Mouse (Mus musculus): ENCODE results near the gene Cbx1. TPM values are rescaled to one million over a fixed set of nuclear protein-coding genes. Genes with fewer than 3 reads are reported as not detected.
"Not testable (repeated sequence)": the region's sequence is repeated elsewhere in the genome, so short reads cannot be mapped to it uniquely, and the experiment has no call there.

The Cbx1 gene
- polyA plus RNA-seq, 1 experiment = 52.3 TPM

DNA sequence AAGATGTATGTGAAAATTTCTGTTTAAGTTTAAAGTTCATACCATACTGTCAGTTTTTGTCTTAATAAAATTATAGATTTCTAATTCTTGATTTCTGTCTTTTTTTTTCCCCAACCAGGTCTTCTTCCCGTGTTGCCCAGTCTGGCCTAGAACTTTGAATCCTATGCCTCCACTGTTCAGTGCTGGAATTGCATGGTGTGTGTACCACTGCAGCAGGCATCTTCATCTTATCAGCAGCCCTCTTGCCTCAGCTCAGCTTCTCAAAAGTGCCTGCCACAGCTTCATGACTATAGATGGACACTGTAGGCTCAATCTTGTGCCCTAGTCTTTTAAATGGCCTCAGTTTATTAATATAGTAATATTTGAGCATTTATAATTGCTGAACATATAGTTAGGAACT is 19.1 kb downstream of the Cbx1 start:
- Histone ChIP-seq H3K4me3 (ENCODE audit: control insufficient read depth, insufficient read depth, low read length) (no peak overlapping the region), H3K36me3 (ENCODE audit: control insufficient read depth, insufficient read depth, low read length) (peaks cover 61% of the 10 kb centered on the region), H3K27me3 (ENCODE audit: control insufficient read depth, insufficient read depth, low read length) (no peaks in the 10 kb centered on the region), H3K27ac (ENCODE audit: control insufficient read depth, insufficient read depth, low read length) (no peak overlapping the region), H3K4me1 (replicated peaks; ENCODE audit: control insufficient read depth, insufficient read depth, low read length) (no peaks in the 10 kb centered on the region)
- TF ChIP-seq POLR2A (IDR thresholded peaks at IDR 0.05; ENCODE audit: control insufficient read depth, extremely low read depth, insufficient read depth, low read length, poor library complexity) = no peak
- no peak for TF ChIP-seq CTCF (IDR thresholded peaks at IDR 0.05; ENCODE audit: borderline replicate concordance, control insufficient read depth, extremely low read depth, insufficient read depth, low read length, poor library complexity)
- 82% methylated on average over 1 of the region's 1 CpGs for WGBS
- DNase-seq = no peak

DNA sequence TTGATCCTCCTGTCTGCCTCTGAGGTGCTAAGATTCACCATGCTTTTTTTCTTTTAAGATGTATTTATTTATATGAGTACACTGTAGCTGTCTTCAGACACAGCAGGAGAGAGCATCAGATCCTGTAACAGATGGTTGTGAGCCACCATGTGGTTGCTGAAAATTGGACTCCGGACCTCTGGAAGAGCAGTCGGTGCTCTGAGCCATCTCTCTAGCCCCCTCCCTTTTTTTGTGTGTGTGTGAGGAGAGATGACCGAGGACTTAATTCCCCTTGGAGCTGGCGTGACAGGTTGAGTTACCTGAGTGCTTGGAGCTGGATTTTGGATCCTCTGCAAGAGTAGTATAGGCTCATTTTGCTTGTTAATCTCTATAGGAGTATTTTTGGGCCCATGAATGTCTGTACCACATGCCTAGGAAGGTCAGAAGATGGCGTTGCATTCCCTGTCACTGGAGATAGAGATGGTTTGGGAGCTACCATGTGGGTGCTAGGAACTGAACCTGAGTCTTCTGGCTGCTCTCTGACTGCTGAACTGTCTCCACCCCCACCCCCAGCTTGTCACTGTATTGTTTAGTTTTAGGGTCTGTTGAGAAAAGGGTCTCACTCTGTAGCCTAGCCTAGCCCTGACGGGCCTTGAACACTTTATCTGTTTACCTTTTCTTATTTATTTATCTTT is 20.8 kb downstream of the Cbx1 start:
- no peak overlapping the region for H3K27ac ChIP-seq (ENCODE audit: control insufficient read depth, insufficient read depth, low read length)
- H3K36me3 ChIP-seq (ENCODE audit: control insufficient read depth, insufficient read depth, low read length) = peaks cover 45% of the 10 kb centered on the region
- DNase-seq = no peak
- TF ChIP-seq CTCF (IDR thresholded peaks at IDR 0.05; ENCODE audit: borderline replicate concordance, control insufficient read depth, extremely low read depth, insufficient read depth, low read length, poor library complexity) (no peak), POLR2A (IDR thresholded peaks at IDR 0.05; ENCODE audit: control insufficient read depth, extremely low read depth, insufficient read depth, low read length, poor library complexity) (no peak)
- no peaks in the 10 kb centered on the region for H3K27me3 ChIP-seq (ENCODE audit: control insufficient read depth, insufficient read depth, low read length)
- H3K4me3 ChIP-seq (ENCODE audit: control insufficient read depth, insufficient read depth, low read length) = no peak overlapping the region
- WGBS = 97% methylated on average over 6 of the region's 6 CpGs
- no peaks in the 10 kb centered on the region for H3K4me1 ChIP-seq (replicated peaks; ENCODE audit: control insufficient read depth, insufficient read depth, low read length)

DNA sequence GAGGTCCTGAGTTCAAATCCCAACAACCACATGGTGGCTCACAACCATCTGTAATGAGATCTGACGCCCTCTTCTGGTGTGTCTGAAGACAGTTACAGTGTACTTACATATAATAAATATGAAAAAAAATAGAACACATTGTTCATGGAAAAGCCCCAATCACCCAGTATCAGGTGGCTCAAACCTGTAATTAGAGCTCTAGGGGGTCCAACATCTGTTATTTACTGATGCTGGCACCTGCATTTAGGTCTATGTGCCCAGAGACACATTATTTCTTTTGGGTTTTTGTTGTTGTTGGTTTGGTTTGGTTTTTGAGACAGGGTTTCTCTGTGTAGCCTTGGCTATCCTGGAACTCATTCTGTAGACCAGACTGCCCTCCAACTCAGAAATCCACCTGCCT is 22.3 kb downstream of the Cbx1 start:
- H3K4me3 ChIP-seq (ENCODE audit: control insufficient read depth, insufficient read depth, low read length); H3K4me1 ChIP-seq (replicated peaks; ENCODE audit: control insufficient read depth, insufficient read depth, low read length); H3K27me3 ChIP-seq (ENCODE audit: control insufficient read depth, insufficient read depth, low read length); DNase-seq; H3K27ac ChIP-seq (ENCODE audit: control insufficient read depth, insufficient read depth, low read length): not testable (repeated sequence)
- H3K36me3 ChIP-seq (ENCODE audit: control insufficient read depth, insufficient read depth, low read length) = peaks cover 32% of the 10 kb centered on the region
- WGBS = 92% methylated on average over 1 of the region's 1 CpGs

DNA sequence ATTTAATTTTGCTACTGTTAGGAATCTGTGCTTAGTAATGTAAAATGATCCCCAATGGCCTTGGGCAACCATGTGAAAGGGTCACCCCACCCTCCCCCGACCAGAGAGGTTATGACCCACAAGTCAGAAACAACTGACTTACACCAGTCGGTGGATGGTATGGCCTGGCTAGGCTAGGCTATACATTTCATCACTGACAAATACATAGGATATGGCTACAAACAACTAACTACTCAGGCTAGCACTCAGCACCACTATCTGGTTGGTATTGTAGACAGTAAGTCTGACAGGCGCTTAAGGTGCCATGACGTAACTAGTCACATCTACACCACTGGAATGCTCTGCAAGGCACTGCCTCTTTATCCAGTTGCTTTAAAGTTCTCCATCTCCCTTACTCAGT is 24.5 kb downstream of the Cbx1 start:
- no peak for DNase-seq
- TF ChIP-seq CTCF (IDR thresholded peaks at IDR 0.05; ENCODE audit: borderline replicate concordance, control insufficient read depth, extremely low read depth, insufficient read depth, low read length, poor library complexity) (no peak), POLR2A (IDR thresholded peaks at IDR 0.05; ENCODE audit: control insufficient read depth, extremely low read depth, insufficient read depth, low read length, poor library complexity) (no peak)
- no peak overlapping the region for H3K4me3 ChIP-seq (ENCODE audit: control insufficient read depth, insufficient read depth, low read length)
- no peaks in the 10 kb centered on the region for H3K27me3 ChIP-seq (ENCODE audit: control insufficient read depth, insufficient read depth, low read length)
- no peak overlapping the region for H3K27ac ChIP-seq (ENCODE audit: control insufficient read depth, insufficient read depth, low read length)
- peaks cover 16% of the 10 kb centered on the region for H3K36me3 ChIP-seq (ENCODE audit: control insufficient read depth, insufficient read depth, low read length)
- WGBS = 96% methylated on average over 4 of the region's 4 CpGs
- no peaks in the 10 kb centered on the region for H3K4me1 ChIP-seq (replicated peaks; ENCODE audit: control insufficient read depth, insufficient read depth, low read length)

- H3K36me3 ChIP-seq (ENCODE audit: control insufficient read depth, insufficient read depth, low read length) = peaks cover 16% of the 10 kb centered on the region
- H3K27me3 ChIP-seq (ENCODE audit: control insufficient read depth, insufficient read depth, low read length) = no peaks in the 10 kb centered on the region
These were observed 25.0 kb downstream of the Cbx1 start for GRCm38 (mm10) chr11:96813920-96814319.

DNA sequence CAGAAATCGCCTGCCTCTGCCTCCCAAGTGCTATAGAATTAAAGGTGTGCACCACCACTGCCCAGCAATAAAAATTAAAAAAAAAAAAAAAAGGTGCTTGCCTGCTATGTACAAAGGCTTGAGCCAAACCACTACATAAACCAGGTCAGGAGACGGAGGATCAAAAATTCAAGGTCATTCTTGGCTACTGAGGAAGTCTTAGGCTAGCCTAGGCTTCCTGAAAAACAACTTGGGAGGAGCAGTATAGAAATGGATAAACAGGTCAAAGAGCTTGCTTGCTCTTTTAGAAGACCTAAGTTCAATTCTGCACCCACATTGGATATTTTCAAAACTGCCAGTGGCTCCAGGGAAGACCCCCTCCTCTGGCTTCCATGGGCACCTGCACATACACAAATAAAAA is 25.5 kb downstream of the Cbx1 start:
- Histone ChIP-seq H3K36me3 (ENCODE audit: control insufficient read depth, insufficient read depth, low read length) (peaks cover 16% of the 10 kb centered on the region), H3K27ac (ENCODE audit: control insufficient read depth, insufficient read depth, low read length) (no peak overlapping the region), H3K27me3 (ENCODE audit: control insufficient read depth, insufficient read depth, low read length) (no peaks in the 10 kb centered on the region), H3K4me3 (ENCODE audit: control insufficient read depth, insufficient read depth, low read length) (no peak overlapping the region), H3K4me1 (replicated peaks; ENCODE audit: control insufficient read depth, insufficient read depth, low read length) (no peaks in the 10 kb centered on the region)
- TF ChIP-seq CTCF (IDR thresholded peaks at IDR 0.05; ENCODE audit: borderline replicate concordance, control insufficient read depth, extremely low read depth, insufficient read depth, low read length, poor library complexity) (no peak), POLR2A (IDR thresholded peaks at IDR 0.05; ENCODE audit: control insufficient read depth, extremely low read depth, insufficient read depth, low read length, poor library complexity) (no peak)
- WGBS = 95% methylated on average over 2 of the region's 2 CpGs
- DNase-seq = no peak

More at GRCm38 (mm10) chr11:96813920-96814319, 25.0 kb downstream of the Cbx1 start:
- Histone ChIP-seq H3K27ac (ENCODE audit: control insufficient read depth, insufficient read depth, low read length) (no peak overlapping the region), H3K4me3 (ENCODE audit: control insufficient read depth, insufficient read depth, low read length) (no peak overlapping the region), H3K4me1 (replicated peaks; ENCODE audit: control insufficient read depth, insufficient read depth, low read length) (no peaks in the 10 kb centered on the region)
- 96% methylated on average over 5 of the region's 5 CpGs for WGBS
- TF ChIP-seq POLR2A (IDR thresholded peaks at IDR 0.05; ENCODE audit: control insufficient read depth, extremely low read depth, insufficient read depth, low read length, poor library complexity) = no peak
- TF ChIP-seq CTCF (IDR thresholded peaks at IDR 0.05; ENCODE audit: borderline replicate concordance, control insufficient read depth, extremely low read depth, insufficient read depth, low read length, poor library complexity) = no peak
- no peak for DNase-seq

DNA sequence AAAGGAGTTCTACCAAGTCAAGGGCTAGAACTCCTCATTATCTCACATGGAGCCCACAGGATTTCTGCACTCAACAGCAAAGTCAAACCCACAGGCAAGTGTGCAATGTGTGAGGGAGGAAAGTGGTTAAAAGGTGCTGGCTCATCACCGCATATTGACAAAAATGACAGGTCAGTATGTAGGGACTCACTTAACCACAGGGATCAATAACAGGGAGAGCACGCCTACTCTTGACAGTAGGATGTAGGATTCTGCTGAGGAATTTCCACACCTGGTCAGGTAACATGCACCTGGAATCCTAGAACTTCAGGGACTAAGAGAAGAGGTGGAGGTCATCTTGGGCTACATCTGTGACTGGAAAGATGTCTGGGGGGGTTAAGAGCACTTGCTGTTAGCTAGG is 27.0 kb downstream of the Cbx1 start:
- Histone ChIP-seq H3K36me3 (ENCODE audit: control insufficient read depth, insufficient read depth, low read length) (peaks cover 25% of the 10 kb centered on the region), H3K4me1 (replicated peaks; ENCODE audit: control insufficient read depth, insufficient read depth, low read length) (no peaks in the 10 kb centered on the region), H3K27ac (ENCODE audit: control insufficient read depth, insufficient read depth, low read length) (no peak overlapping the region), H3K4me3 (ENCODE audit: control insufficient read depth, insufficient read depth, low read length) (no peak overlapping the region), H3K27me3 (ENCODE audit: control insufficient read depth, insufficient read depth, low read length) (no peaks in the 10 kb centered on the region)
- no peak for TF ChIP-seq CTCF (IDR thresholded peaks at IDR 0.05; ENCODE audit: borderline replicate concordance, control insufficient read depth, extremely low read depth, insufficient read depth, low read length, poor library complexity)
- no peak for TF ChIP-seq POLR2A (IDR thresholded peaks at IDR 0.05; ENCODE audit: control insufficient read depth, extremely low read depth, insufficient read depth, low read length, poor library complexity)
- DNase-seq = no peak
- 100% methylated on average over 2 of the region's 2 CpGs for WGBS

All from thymus, adult 2 months (tissue).